Mouse (Mus musculus) spleen, adult 2 months (tissue): ENCODE data around the gene Il9. TPM values are rescaled to one million over a fixed set of nuclear protein-coding genes. Genes with fewer than 3 reads are reported as not detected.

Experiments
- DNase-seq, 2 experiments: peaks; one replicate each; pipeline versions ENCODE4 v3.0.0 to v3.0.0-alpha.2; 2012 to 2021; ENCODE audit warnings: low spot score in 2 of 2, low read depth in 1 of 2
- H3K27ac ChIP-seq: fragments of 200-500 bp; 2 replicates; pipeline ENCODE4 v1.5.1; 2012; ENCODE audit warnings: low read length, inconsistent platforms; ENCODE audit not compliant: insufficient read depth
- H3K27me3 ChIP-seq: fragments of 200-500 bp; 2 replicates; pipeline ENCODE4 v1.6.1; 2012; ENCODE audit warnings: mild to moderate bottlenecking, moderate library complexity, low read length, inconsistent platforms; ENCODE audit not compliant: control insufficient read depth, insufficient read depth
- H3K36me3 ChIP-seq: fragments of 200-500 bp; 2 replicates; pipeline ENCODE4 v1.6.1; 2012; ENCODE audit warnings: mild to moderate bottlenecking, low read length, inconsistent platforms; ENCODE audit not compliant: control insufficient read depth, insufficient read depth
- H3K4me1 ChIP-seq: fragments of 200-500 bp; 2 replicates; pipeline ENCODE4 v1.6.1; 2011; ENCODE audit warnings: inconsistent platforms; ENCODE audit not compliant: control insufficient read depth, insufficient read depth, insufficient read length
- H3K4me3 ChIP-seq: fragments of 200-500 bp; 2 replicates; pipeline ENCODE4 v1.5.1; 2011; ENCODE audit warnings: mild to moderate bottlenecking, inconsistent platforms; ENCODE audit not compliant: insufficient read depth, insufficient read length; ENCODE audit errors: extremely low read depth
- CTCF ChIP-seq: fragments of 200-500 bp; IDR thresholded peaks from 2 replicates; pipeline ENCODE4 v1.5.1; 2011; ENCODE audit warnings: mild to moderate bottlenecking, inconsistent platforms; ENCODE audit not compliant: insufficient read depth, insufficient read length, insufficient replicate concordance; ENCODE audit errors: extremely low read depth
- POLR2A ChIP-seq: fragments of 200-500 bp; IDR thresholded peaks from 2 replicates; pipeline ENCODE4 v1.6.1; 2011; ENCODE audit warnings: low read depth, low read length, inconsistent platforms
- WGBS: fragments of 180-500 bp; shearing (Covaris S2); methylation state at CpG from one replicate; pipeline ENCODE4 v1.1.7; 2018; 5-methylcytosine and 5-hydroxymethylcytosine counted together
- polyA plus RNA-seq: library from polyadenylated mRNA; depleted of rRNA; stranded (reverse); fragments of >200 nt; gene quantifications from 2 replicates; pipeline ENCODE4 v1.2.3, GENCODE M21; 2012

The Il9 gene
- polyA plus RNA-seq, 1 experiment, result not detected

GRCm38 (mm10) chr13:56463261-56463660 is 18.8 kb downstream of the Il9 start:
- H3K27ac ChIP-seq, result no peak overlapping the region
- no peaks in the 10 kb centered on the region for H3K4me1 ChIP-seq
- no peaks in the 10 kb centered on the region for H3K27me3 ChIP-seq
- H3K4me3 ChIP-seq, result no peak overlapping the region
- TF ChIP-seq CTCF, result no peak
- no peak for TF ChIP-seq POLR2A
- DNase-seq, result no peak
- no peaks in the 10 kb centered on the region for H3K36me3 ChIP-seq
- WGBS, result 90% methylated on average over 7 of the region's 7 CpGs

- WGBS, result 88% methylated on average over 4 of the region's 4 CpGs
- Histone ChIP-seq H3K27ac (no peak overlapping the region), H3K27me3 (no peaks in the 10 kb centered on the region), H3K4me3 (no peak overlapping the region), H3K4me1 (no peaks in the 10 kb centered on the region), H3K36me3 (no peaks in the 10 kb centered on the region)
- no peak for TF ChIP-seq POLR2A
- no peak for TF ChIP-seq CTCF
- DNase-seq, result no peak
Measured at GRCm38 (mm10) chr13:56462791-56463190, 19.3 kb downstream of the Il9 start.

- 80% methylated on average over 4 of the region's 4 CpGs for WGBS
- TF ChIP-seq CTCF (no peak), POLR2A (no peak)
- Histone ChIP-seq H3K4me1 (no peaks in the 10 kb centered on the region), H3K27ac (no peak overlapping the region), H3K36me3 (no peaks in the 10 kb centered on the region), H3K4me3 (no peak overlapping the region), H3K27me3 (no peaks in the 10 kb centered on the region)
- DNase-seq, result no peak
Measured at GRCm38 (mm10) chr13:56461460-56461859, 20.6 kb downstream of the Il9 start.

- no peak overlapping the region for H3K4me3 ChIP-seq
- H3K27ac ChIP-seq, result no peak overlapping the region
- no peaks in the 10 kb centered on the region for H3K36me3 ChIP-seq
- WGBS, result 63% methylated on average over 9 of the region's 9 CpGs
- H3K27me3 ChIP-seq, result no peaks in the 10 kb centered on the region
- H3K4me1 ChIP-seq, result no peaks in the 10 kb centered on the region
- TF ChIP-seq CTCF, result no peak
- no peak for TF ChIP-seq POLR2A
- DNase-seq, result no peak
Measured at GRCm38 (mm10) chr13:56458001-56458400, 24.0 kb downstream of the Il9 start.

GRCm38 (mm10) chr13:56450035-56450434 is 32.0 kb downstream of the Il9 start:
- Histone ChIP-seq H3K36me3 (no peaks in the 10 kb centered on the region), H3K4me3 (no peak overlapping the region), H3K4me1 (no peaks in the 10 kb centered on the region), H3K27ac (no peak overlapping the region), H3K27me3 (no peaks in the 10 kb centered on the region)
- DNase-seq, result no peak
- no peak for TF ChIP-seq CTCF
- TF ChIP-seq POLR2A, result no peak
- WGBS, result 49% methylated on average over 8 of the region's 8 CpGs

- Histone ChIP-seq H3K27me3 (no peaks in the 10 kb centered on the region), H3K27ac (no peak overlapping the region), H3K36me3 (no peaks in the 10 kb centered on the region), H3K4me1 (no peaks in the 10 kb centered on the region), H3K4me3 (no peak overlapping the region)
- 68% methylated on average over 10 of the region's 10 CpGs for WGBS
- no peak for TF ChIP-seq POLR2A
- TF ChIP-seq CTCF, result no peak
- DNase-seq, result no peak
Measured at GRCm38 (mm10) chr13:56449239-56450030, 32.6 kb downstream of the Il9 start.

- Histone ChIP-seq H3K27me3 (no peaks in the 10 kb centered on the region), H3K36me3 (no peaks in the 10 kb centered on the region), H3K4me3 (no peak overlapping the region), H3K4me1 (no peaks in the 10 kb centered on the region), H3K27ac (no peak overlapping the region)
- WGBS, result 85% methylated on average over 6 of the region's 6 CpGs
- no peak for DNase-seq
- TF ChIP-seq CTCF (no peak), POLR2A (no peak)
Measured at GRCm38 (mm10) chr13:56444996-56445395, 37.0 kb downstream of the Il9 start.
